Mouse (Mus musculus): ENCODE measurements around the gene Eloa.
A peak's percentile ranks its signal among the peaks of the same experiment; 100 is the strongest.

Gene Eloa

GRCm38 (mm10) chr4:136028689-136029088 is 7.1 kb upstream of the Eloa start:
- no peak for DNase-seq

- no peak for DNase-seq
These were observed 6.6 kb upstream of the Eloa start for GRCm38 (mm10) chr4:136028132-136028564.

- no peak for DNase-seq
These were observed 6.0 kb upstream of the Eloa start for GRCm38 (mm10) chr4:136027416-136028131.

GRCm38 (mm10) chr4:136025350-136025749 is 3.8 kb upstream of the Eloa start:
- no peak for DNase-seq

- DNase-seq: peak; percentile 32
These were observed 1.4 kb upstream of the Eloa start for GRCm38 (mm10) chr4:136022924-136023323.

- DNase-seq: peak; percentile 29
These were observed 617 bp downstream of the Eloa start for GRCm38 (mm10) chr4:136020743-136021548.

GRCm38 (mm10) chr4:136016059-136016602 is 5.4 kb downstream of the Eloa start:
- DNase-seq: no peak

- DNase-seq: no peak
These were observed 11.0 kb downstream of the Eloa start for GRCm38 (mm10) chr4:136010586-136010985.

- no peak for DNase-seq
These were observed 12.6 kb downstream of the Eloa start for GRCm38 (mm10) chr4:136008782-136009447.

- no peak for DNase-seq
These were observed 14.7 kb downstream of the Eloa start for GRCm38 (mm10) chr4:136006821-136007220.

- no peak for DNase-seq
These were observed 16.6 kb downstream of the Eloa start for GRCm38 (mm10) chr4:136004921-136005320.

GRCm38 (mm10) chr4:136004107-136004675 is 17.4 kb downstream of the Eloa start:
- no peak for DNase-seq

GRCm38 (mm10) chr4:135995118-135995517 is 26.4 kb downstream of the Eloa start:
- DNase-seq: no peak

GRCm38 (mm10) chr4:135993941-135994340 is 27.6 kb downstream of the Eloa start:
- no peak for DNase-seq

GRCm38 (mm10) chr4:135987714-135988113 is 33.8 kb downstream of the Eloa start:
- no peak for DNase-seq

GRCm38 (mm10) chr4:135986943-135987710 is 34.4 kb downstream of the Eloa start, which contains the start of gene Pithd1:
Gene Pithd1 (minus strand): TSS chr4:135987264.
- peak; percentile 94 for DNase-seq

GRCm38 (mm10) chr4:135986301-135986942 is 35.1 kb downstream of the Eloa start:
- no peak for DNase-seq

GRCm38 (mm10) chr4:135985769-135986168 is 35.8 kb downstream of the Eloa start:
- no peak for DNase-seq

- no peak for DNase-seq
These were observed 36.4 kb downstream of the Eloa start for GRCm38 (mm10) chr4:135985193-135985592.

- DNase-seq: no peak
These were observed 37.0 kb downstream of the Eloa start for GRCm38 (mm10) chr4:135984556-135984955.

- no peak for DNase-seq
These were observed 40.0 kb downstream of the Eloa start for GRCm38 (mm10) chr4:135981524-135982063.

Data from lung, postnatal 10 days (tissue).